Mouse (Mus musculus): ENCODE results near the gene Slc25a36. TPM values are rescaled to one million over a fixed set of nuclear protein-coding genes. Genes with fewer than 3 reads are reported as not detected.

The Slc25a36 gene
- polyA plus RNA-seq, 1 experiment from 2014 or later, result 75.6 TPM

Other genes with a start within 250 kb of the Slc25a36 start
- 15.5 and 15.9 TPM in 2 replicates for gene Pxylp1, start 218.5 kb downstream of the Slc25a36 start, polyA plus RNA-seq (2014; fragmentation: Nextera tagmentation; extraction: Ambion mirVana)
- gene Spsb4, start 92.3 kb downstream of the Slc25a36 start, polyA plus RNA-seq (2014; fragmentation: Nextera tagmentation; extraction: Ambion mirVana), result 44.5 and 45.8 TPM in 2 replicates